Mouse (Mus musculus) liver, embryonic 16.5 days (tissue): ENCODE data around the gene Hes6. TPM values are rescaled to one million over a fixed set of nuclear protein-coding genes. Genes with fewer than 3 reads are reported as not detected.

Source experiments
- ATAC-seq: fragments of 200-750 bp; cut with Nextera tagmentation; 2 replicates; pipeline ENCODE4 v1.8.0; 2017; ENCODE audit warnings: low read depth, mild to moderate bottlenecking, moderate number of reproducible peaks, moderate library complexity
- H3K27ac ChIP-seq: fragments of 300-500 bp; sonication (generic); 2 replicates; pipeline ENCODE4 v1.5.1; 2014; ENCODE audit warnings: mild to moderate bottlenecking, low read length
- H3K27me3 ChIP-seq: fragments of 300-500 bp; sonication (generic); 2 replicates; pipeline ENCODE4 v1.6.1; 2014; ENCODE audit warnings: low read depth, low read length, mixed read lengths; ENCODE audit not compliant: control insufficient read depth, insufficient read depth
- H3K36me3 ChIP-seq: fragments of 300-500 bp; sonication (generic); 2 replicates; pipeline ENCODE4 v1.6.1; 2014; ENCODE audit warnings: mild to moderate bottlenecking; ENCODE audit not compliant: control insufficient read depth, insufficient read depth
- H3K4me1 ChIP-seq: fragments of 300-500 bp; sonication (generic); 2 replicates; pipeline ENCODE4 v1.6.1; 2014; ENCODE audit warnings: low read depth, low read length, mixed read lengths; ENCODE audit not compliant: control insufficient read depth
- H3K4me2 ChIP-seq: fragments of 300-500 bp; sonication (generic); 2 replicates; pipeline ENCODE4 v1.6.1; 2014; ENCODE audit warnings: low read depth, low read length, mixed read lengths
- H3K4me3 ChIP-seq: fragments of 300-500 bp; sonication (generic); 2 replicates; pipeline ENCODE4 v1.5.1; 2014; ENCODE audit warnings: low read depth, mild to moderate bottlenecking, low read length
- H3K9ac ChIP-seq: fragments of 300-500 bp; sonication (generic); 2 replicates; pipeline ENCODE4 v1.6.1; 2014; ENCODE audit warnings: low read depth, low read length
- H3K9me3 ChIP-seq: fragments of 300-500 bp; sonication (generic); replicated peaks from 2 replicates; pipeline ENCODE4 v1.6.1; 2016; ENCODE audit warnings: low read length; ENCODE audit not compliant: control insufficient read depth
- WGBS: fragments of 180-500 bp; shearing (Covaris S2); extraction: QIAGEN DNeasy Blood & Tissue Kit; methylation state at CpG from one replicate; pipeline ENCODE4 v1.1.7; 2014; ENCODE audit not compliant: insufficient replicate concordance; 5-methylcytosine and 5-hydroxymethylcytosine counted together
- polyA plus RNA-seq: library from polyadenylated mRNA; unstranded; fragments of >200 nt; fragmentation: Nextera tagmentation; extraction: Ambion mirVana; gene quantifications from 2 replicates; pipeline ENCODE4 v1.2.1, GENCODE M21; 2015

The Hes6 gene
- polyA plus RNA-seq, 1 experiment from 2014 or later = 19.7 TPM

- H3K4me2 ChIP-seq = no peak overlapping the region
- no peak overlapping the region for H3K27ac ChIP-seq
- ATAC-seq = no peak
- no peaks in the 10 kb centered on the region for H3K4me1 ChIP-seq
- no peak overlapping the region for H3K4me3 ChIP-seq
- H3K27me3 ChIP-seq = no peaks in the 10 kb centered on the region
- WGBS = 13% methylated on average over 1 of the region's 1 CpGs
- H3K36me3 ChIP-seq = no peaks in the 10 kb centered on the region
- no peaks in the 10 kb centered on the region for H3K9me3 ChIP-seq
- no peak overlapping the region for H3K9ac ChIP-seq
Observed at GRCm38 (mm10) chr1:91404976-91405375, 8.9 kb downstream of the Hes6 start.

GRCm38 (mm10) chr1:91398260-91399062, 15.4 kb downstream of the Hes6 start, which contains the start of gene Ilkap:
Ilkap (minus strand) TSS chr1:91398815.
- Histone ChIP-seq H3K36me3 (peaks cover 5% of the 10 kb centered on the region; the same call in 1 of the 2 replicates), H3K9ac (peak within 1 kb of the TSS; percentile 95), H3K4me1 (peaks cover 19% of the 10 kb centered on the region), H3K9me3 (no peaks in the 10 kb centered on the region), H3K4me3 (peak within 1 kb of the TSS; percentile 93), H3K27ac (peak within 1 kb of the TSS; percentile 86), H3K27me3 (no peaks in the 10 kb centered on the region), H3K4me2 (peak within 1 kb of the TSS; percentile 84)
- WGBS = under 1% methylated on average over 70 of the region's 91 CpGs
- peak; percentile 98 for ATAC-seq

- Histone ChIP-seq H3K4me2 (peak overlapping the region; percentile 84), H3K9ac (peak overlapping the region; percentile 95), H3K4me3 (peak overlapping the region; percentile 93), H3K27ac (peak overlapping the region; percentile 86), H3K36me3 (peaks cover 10% of the 10 kb centered on the region), H3K4me1 (peaks cover 19% of the 10 kb centered on the region), H3K9me3 (no peaks in the 10 kb centered on the region), H3K27me3 (no peaks in the 10 kb centered on the region)
- WGBS = 2% methylated on average over 12 of the region's 12 CpGs
- ATAC-seq = no peak
Observed at GRCm38 (mm10) chr1:91397927-91398259, 15.9 kb downstream of the Hes6 start.

GRCm38 (mm10) chr1:91390369-91390768, 23.5 kb downstream of the Hes6 start:
- no peaks in the 10 kb centered on the region for H3K9me3 ChIP-seq
- H3K36me3 ChIP-seq = peaks cover 47% of the 10 kb centered on the region
- WGBS = 84% methylated on average over 5 of the region's 5 CpGs
- no peak overlapping the region for H3K9ac ChIP-seq
- H3K4me2 ChIP-seq = no peak overlapping the region
- H3K27me3 ChIP-seq = no peaks in the 10 kb centered on the region
- H3K27ac ChIP-seq = no peak overlapping the region
- no peak for ATAC-seq
- H3K4me3 ChIP-seq = no peak overlapping the region
- H3K4me1 ChIP-seq = no peaks in the 10 kb centered on the region; the same call in 1 of the 2 replicates

GRCm38 (mm10) chr1:91381091-91381471, 32.8 kb downstream of the Hes6 start:
- Histone ChIP-seq H3K36me3 (peaks cover 68% of the 10 kb centered on the region), H3K27ac (no peak overlapping the region), H3K4me3 (no peak overlapping the region), H3K9ac (no peak overlapping the region), H3K9me3 (no peaks in the 10 kb centered on the region), H3K4me1 (no peaks in the 10 kb centered on the region), H3K4me2 (no peak overlapping the region), H3K27me3 (no peaks in the 10 kb centered on the region)
- 82% methylated on average over 4 of the region's 4 CpGs for WGBS
- no peak for ATAC-seq

GRCm38 (mm10) chr1:91380453-91381090, 33.3 kb downstream of the Hes6 start:
- Histone ChIP-seq H3K27ac (no peak overlapping the region), H3K36me3 (peaks cover 70% of the 10 kb centered on the region), H3K9me3 (no peaks in the 10 kb centered on the region), H3K9ac (no peak overlapping the region), H3K4me1 (no peaks in the 10 kb centered on the region), H3K4me2 (no peak overlapping the region), H3K4me3 (no peak overlapping the region), H3K27me3 (no peaks in the 10 kb centered on the region)
- ATAC-seq = peak; percentile 41; the same call in 1 of the 2 replicates
- WGBS = 61% methylated on average over 7 of the region's 7 CpGs

GRCm38 (mm10) chr1:91373414-91373835, 40.4 kb downstream of the Hes6 start:
- 35% methylated on average over 6 of the region's 6 CpGs for WGBS
- H3K36me3 ChIP-seq = peaks cover 57% of the 10 kb centered on the region
- peak overlapping the region; percentile 77 for H3K27ac ChIP-seq
- H3K4me2 ChIP-seq = peak overlapping the region; percentile 12; the same call in 1 of the 2 replicates
- H3K9me3 ChIP-seq = no peaks in the 10 kb centered on the region
- peaks cover 17% of the 10 kb centered on the region for H3K4me1 ChIP-seq
- H3K9ac ChIP-seq = no peak overlapping the region; the same call in 1 of the 2 replicates
- H3K27me3 ChIP-seq = no peaks in the 10 kb centered on the region
- ATAC-seq = peak; percentile 83
- H3K4me3 ChIP-seq = no peak overlapping the region

GRCm38 (mm10) chr1:91370055-91370454, 43.8 kb downstream of the Hes6 start:
- H3K27me3 ChIP-seq = no peaks in the 10 kb centered on the region
- WGBS = 81% methylated on average over 23 of the region's 23 CpGs
- H3K9ac ChIP-seq = no peak overlapping the region
- H3K4me1 ChIP-seq = peaks cover 34% of the 10 kb centered on the region
- peaks cover 25% of the 10 kb centered on the region for H3K36me3 ChIP-seq
- H3K4me3 ChIP-seq = no peak overlapping the region
- ATAC-seq = no peak
- no peaks in the 10 kb centered on the region for H3K9me3 ChIP-seq
- H3K4me2 ChIP-seq = no peak overlapping the region
- H3K27ac ChIP-seq = no peak overlapping the region

GRCm38 (mm10) chr1:91369408-91369807, 44.4 kb downstream of the Hes6 start:
- 59% methylated on average over 4 of the region's 4 CpGs for WGBS
- H3K27ac ChIP-seq = no peak overlapping the region
- H3K9me3 ChIP-seq = no peaks in the 10 kb centered on the region
- H3K9ac ChIP-seq = no peak overlapping the region
- no peak for ATAC-seq
- H3K4me3 ChIP-seq = no peak overlapping the region
- no peak overlapping the region for H3K4me2 ChIP-seq
- H3K27me3 ChIP-seq = no peaks in the 10 kb centered on the region
- H3K36me3 ChIP-seq = peaks cover 25% of the 10 kb centered on the region
- H3K4me1 ChIP-seq = peaks cover 34% of the 10 kb centered on the region
